Mouse (Mus musculus): ENCODE results near the gene Map3k5. TPM values are rescaled to one million over a fixed set of nuclear protein-coding genes. Genes with fewer than 3 reads are reported as not detected.

Gene Map3k5
- polyA plus RNA-seq, 1 experiment from 2014 or later: 0.99 TPM

DNA sequence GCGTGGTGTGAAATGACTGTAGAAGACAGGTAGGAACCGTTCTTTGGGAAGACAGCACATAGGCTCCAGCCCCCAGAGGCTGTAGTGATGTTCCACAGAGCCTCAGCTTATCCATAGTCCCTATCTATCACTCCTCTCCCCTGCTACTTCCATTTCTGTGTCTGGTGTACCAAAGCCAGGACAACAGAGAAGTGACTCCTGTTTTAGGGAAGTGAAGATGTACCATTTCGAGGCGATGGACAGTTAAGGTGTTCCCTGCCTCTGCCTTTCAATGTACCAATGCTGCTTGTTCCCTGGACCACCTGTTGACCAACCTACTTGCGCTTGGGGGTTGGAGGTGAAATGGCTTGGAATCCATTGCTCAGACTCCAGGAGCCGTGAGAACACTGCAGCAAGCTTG, 75.0 kb downstream of the Map3k5 start:
- Histone ChIP-seq H3K4me3 (ENCODE audit: low read depth, low read length) (no peak overlapping the region), H3K36me3 (ENCODE audit: control insufficient read depth, insufficient read depth, low read length) (no peaks in the 10 kb centered on the region), H3K4me1 (ENCODE audit: control insufficient read depth, insufficient read depth, low read length) (no peaks in the 10 kb centered on the region), H3K4me2 (ENCODE audit: low read depth, severe bottlenecking) (no peak overlapping the region), H3K9ac (ENCODE audit: low read length) (no peak overlapping the region), H3K9me3 (ENCODE audit: control insufficient read depth, low read length) (no peaks in the 10 kb centered on the region), H3K27ac (replicated peaks; ENCODE audit: low read depth, low read length) (no peak overlapping the region), H3K27me3 (ENCODE audit: control insufficient read depth, insufficient read depth, low read length) (no peaks in the 10 kb centered on the region)
- no peak for DNase-seq (ENCODE audit: low spot score)
- 90% methylated on average over 6 of the region's 6 CpGs for WGBS
- no peak for ATAC-seq (ENCODE audit: insufficient number of reproducible peaks, low FRiP score, low TSS enrichment, low read depth)

DNA sequence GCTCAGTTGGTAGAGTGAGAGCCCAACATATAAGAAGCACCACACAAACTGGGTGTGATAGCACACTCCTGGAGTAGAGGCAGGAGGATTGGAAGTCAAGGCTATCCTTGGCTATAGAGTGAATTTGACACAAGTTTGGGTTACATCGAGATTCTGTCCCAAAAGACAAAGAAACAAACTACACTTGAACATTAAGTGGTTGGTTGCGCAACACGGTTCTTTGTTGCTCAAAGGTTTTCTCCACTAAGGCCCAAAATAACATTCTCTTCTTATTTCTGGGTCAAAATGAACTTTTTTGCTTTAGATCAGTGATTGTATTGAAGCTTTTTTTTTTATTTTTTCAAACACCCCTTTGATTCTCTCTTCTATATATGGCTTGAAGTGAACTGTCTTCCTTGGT, 75.7 kb downstream of the Map3k5 start:
- H3K27ac ChIP-seq (replicated peaks; ENCODE audit: low read depth, low read length): no peak overlapping the region
- no peak overlapping the region for H3K9ac ChIP-seq (ENCODE audit: low read length)
- no peak for DNase-seq (ENCODE audit: low spot score)
- no peaks in the 10 kb centered on the region for H3K9me3 ChIP-seq (ENCODE audit: control insufficient read depth, low read length)
- WGBS: 94% methylated on average over 3 of the region's 3 CpGs
- no peak for ATAC-seq (ENCODE audit: insufficient number of reproducible peaks, low FRiP score, low TSS enrichment, low read depth)
- no peak overlapping the region for H3K4me3 ChIP-seq (ENCODE audit: low read depth, low read length)
- no peaks in the 10 kb centered on the region for H3K4me1 ChIP-seq (ENCODE audit: control insufficient read depth, insufficient read depth, low read length)
- no peaks in the 10 kb centered on the region for H3K27me3 ChIP-seq (ENCODE audit: control insufficient read depth, insufficient read depth, low read length)
- H3K36me3 ChIP-seq (ENCODE audit: control insufficient read depth, insufficient read depth, low read length): no peaks in the 10 kb centered on the region
- H3K4me2 ChIP-seq (ENCODE audit: low read depth, severe bottlenecking): no peak overlapping the region

DNA sequence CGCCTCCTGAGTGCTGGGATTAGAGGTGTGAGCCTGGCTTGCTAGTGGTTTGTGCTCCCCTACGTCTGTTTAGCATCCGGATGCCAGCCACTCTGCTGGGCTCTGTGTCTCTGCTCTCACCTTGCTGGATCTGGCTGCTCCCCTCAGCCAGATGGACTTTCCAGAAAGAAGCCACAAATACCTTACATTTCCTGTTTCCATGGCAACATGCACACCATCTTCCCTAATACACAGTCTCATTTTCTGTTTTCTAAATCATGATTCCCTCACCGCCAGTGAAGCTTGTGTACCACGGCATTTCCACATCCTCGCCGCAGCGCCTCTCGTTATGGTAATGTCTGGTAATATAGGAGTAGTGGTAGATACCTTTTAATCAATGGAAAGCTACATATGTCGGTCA, 84.1 kb downstream of the Map3k5 start:
- Histone ChIP-seq H3K27me3 (ENCODE audit: control insufficient read depth, insufficient read depth, low read length) (no peaks in the 10 kb centered on the region), H3K9ac (ENCODE audit: low read length) (no peak overlapping the region), H3K27ac (replicated peaks; ENCODE audit: low read depth, low read length) (no peak overlapping the region), H3K4me2 (ENCODE audit: low read depth, severe bottlenecking) (no peak overlapping the region), H3K4me1 (ENCODE audit: control insufficient read depth, insufficient read depth, low read length) (no peaks in the 10 kb centered on the region), H3K9me3 (ENCODE audit: control insufficient read depth, low read length) (peaks cover 2% of the 10 kb centered on the region), H3K36me3 (ENCODE audit: control insufficient read depth, insufficient read depth, low read length) (no peaks in the 10 kb centered on the region), H3K4me3 (ENCODE audit: low read depth, low read length) (no peak overlapping the region)
- DNase-seq (ENCODE audit: low spot score) (no peak), ATAC-seq (ENCODE audit: insufficient number of reproducible peaks, low FRiP score, low TSS enrichment, low read depth) (no peak)
- 93% methylated on average over 10 of the region's 10 CpGs for WGBS

DNA sequence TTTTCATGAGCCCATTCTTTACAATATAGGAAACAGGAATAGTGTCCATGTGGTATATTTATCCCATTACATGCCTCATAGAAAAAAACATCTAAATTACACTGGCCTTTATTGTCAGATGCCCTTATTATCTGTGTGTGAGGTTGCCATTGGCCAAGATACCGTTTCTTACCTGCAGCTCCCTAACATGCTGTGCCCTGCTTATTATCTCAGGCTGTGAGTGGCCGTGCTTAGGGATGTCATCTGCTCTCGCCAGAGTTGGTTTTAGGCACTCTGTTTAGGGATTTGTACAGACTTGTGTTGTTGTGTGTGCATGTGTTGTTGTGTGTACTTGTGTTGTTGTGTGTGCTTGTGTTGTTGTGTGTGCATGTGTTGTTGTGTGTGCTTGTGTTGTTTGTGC, 84.5 kb downstream of the Map3k5 start:
- Histone ChIP-seq H3K27me3 (ENCODE audit: control insufficient read depth, insufficient read depth, low read length) (no peaks in the 10 kb centered on the region), H3K27ac (replicated peaks; ENCODE audit: low read depth, low read length) (no peak overlapping the region), H3K9me3 (ENCODE audit: control insufficient read depth, low read length) (peaks cover 2% of the 10 kb centered on the region), H3K4me3 (ENCODE audit: low read depth, low read length) (no peak overlapping the region), H3K9ac (ENCODE audit: low read length) (no peak overlapping the region), H3K4me2 (ENCODE audit: low read depth, severe bottlenecking) (no peak overlapping the region), H3K4me1 (ENCODE audit: control insufficient read depth, insufficient read depth, low read length) (no peaks in the 10 kb centered on the region), H3K36me3 (ENCODE audit: control insufficient read depth, insufficient read depth, low read length) (no peaks in the 10 kb centered on the region)
- DNase-seq (ENCODE audit: low spot score) (no peak), ATAC-seq (ENCODE audit: insufficient number of reproducible peaks, low FRiP score, low TSS enrichment, low read depth) (no peak)
- 90% methylated on average over 3 of the region's 3 CpGs for WGBS

DNA sequence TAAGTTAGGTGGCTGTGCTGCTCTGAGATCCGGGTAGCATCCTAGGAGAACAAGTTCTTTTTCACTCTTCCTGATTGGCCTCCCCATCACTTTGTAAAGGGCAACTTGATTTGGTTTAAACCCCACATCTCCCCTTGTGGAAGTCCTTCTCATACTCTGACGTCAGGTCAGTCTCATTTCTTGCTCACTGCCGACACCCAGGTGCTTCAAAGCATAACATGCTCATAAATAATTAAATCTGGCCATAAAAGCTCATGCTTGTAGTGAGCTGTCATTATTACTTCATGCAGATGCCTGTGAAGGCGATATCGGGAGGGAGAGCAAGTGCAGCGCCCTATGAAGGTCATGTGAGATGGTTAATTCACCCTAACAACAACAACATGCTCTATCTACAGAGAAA, 87.0 kb downstream of the Map3k5 start:
- Histone ChIP-seq H3K9me3 (ENCODE audit: control insufficient read depth, low read length) (peaks cover 2% of the 10 kb centered on the region), H3K36me3 (ENCODE audit: control insufficient read depth, insufficient read depth, low read length) (no peaks in the 10 kb centered on the region)
- no peak for ATAC-seq (ENCODE audit: insufficient number of reproducible peaks, low FRiP score, low TSS enrichment, low read depth)

DNA sequence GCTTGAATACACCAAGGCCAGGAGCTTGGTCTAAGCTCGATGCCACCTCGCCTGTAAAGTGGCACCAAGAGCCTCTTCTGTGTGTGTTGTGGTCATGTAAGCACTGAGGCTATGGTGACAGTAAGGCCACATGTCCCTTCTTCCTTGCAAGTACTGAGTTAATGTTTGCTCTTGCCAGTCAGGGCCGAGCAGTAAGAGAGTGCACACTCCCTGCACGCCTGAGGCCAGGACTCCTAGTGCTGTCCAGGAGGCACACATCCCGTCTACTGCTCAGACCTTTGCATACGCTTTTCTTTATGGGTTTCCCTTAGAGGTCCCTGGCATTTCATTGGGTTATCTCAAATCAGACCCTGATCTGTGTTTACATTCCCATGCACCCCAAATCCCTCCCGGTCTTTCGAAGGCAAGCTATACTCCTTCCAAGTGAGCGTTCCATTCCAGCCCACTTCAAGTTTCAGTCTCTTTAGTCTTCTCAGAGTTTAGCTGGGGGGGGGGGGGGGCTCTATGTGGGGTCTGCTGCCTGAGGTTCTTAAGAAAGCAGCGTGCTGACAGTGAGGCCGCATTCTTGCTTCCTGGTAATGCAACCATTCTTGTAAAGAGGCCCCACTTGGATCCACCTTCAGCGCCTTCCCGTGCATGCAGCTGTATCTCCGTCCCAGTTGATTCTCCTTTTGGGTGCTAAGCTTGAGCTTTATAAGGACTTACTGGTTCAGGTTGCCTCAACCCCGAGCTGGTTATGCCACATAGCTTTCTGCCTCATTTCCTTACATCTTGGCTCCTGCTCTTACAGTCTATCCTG, 87.6 kb downstream of the Map3k5 start:
- H3K27me3 ChIP-seq (ENCODE audit: control insufficient read depth, insufficient read depth, low read length): no peaks in the 10 kb centered on the region
- no peak overlapping the region for H3K4me3 ChIP-seq (ENCODE audit: low read depth, low read length)
- H3K4me1 ChIP-seq (ENCODE audit: control insufficient read depth, insufficient read depth, low read length): no peaks in the 10 kb centered on the region
- ATAC-seq (ENCODE audit: insufficient number of reproducible peaks, low FRiP score, low TSS enrichment, low read depth) (no peak), DNase-seq (ENCODE audit: low spot score) (no peak)
- no peaks in the 10 kb centered on the region for H3K36me3 ChIP-seq (ENCODE audit: control insufficient read depth, insufficient read depth, low read length)
- H3K9ac ChIP-seq (ENCODE audit: low read length): no peak overlapping the region
- 89% methylated on average over 15 of the region's 15 CpGs for WGBS
- no peak overlapping the region for H3K4me2 ChIP-seq (ENCODE audit: low read depth, severe bottlenecking)
- H3K27ac ChIP-seq (replicated peaks; ENCODE audit: low read depth, low read length): no peak overlapping the region
- peaks cover 2% of the 10 kb centered on the region for H3K9me3 ChIP-seq (ENCODE audit: control insufficient read depth, low read length)

More for the DNA sequence above, 87.0 kb downstream of the Map3k5 start:
- H3K27me3 ChIP-seq (ENCODE audit: control insufficient read depth, insufficient read depth, low read length): no peaks in the 10 kb centered on the region
- H3K27ac ChIP-seq (replicated peaks; ENCODE audit: low read depth, low read length): no peak overlapping the region
- 84% methylated on average over 6 of the region's 6 CpGs for WGBS
- H3K9ac ChIP-seq (ENCODE audit: low read length): no peak overlapping the region
- no peak for DNase-seq (ENCODE audit: low spot score)
- no peaks in the 10 kb centered on the region for H3K4me1 ChIP-seq (ENCODE audit: control insufficient read depth, insufficient read depth, low read length)
- no peak overlapping the region for H3K4me2 ChIP-seq (ENCODE audit: low read depth, severe bottlenecking)
- H3K4me3 ChIP-seq (ENCODE audit: low read depth, low read length): no peak overlapping the region

DNA sequence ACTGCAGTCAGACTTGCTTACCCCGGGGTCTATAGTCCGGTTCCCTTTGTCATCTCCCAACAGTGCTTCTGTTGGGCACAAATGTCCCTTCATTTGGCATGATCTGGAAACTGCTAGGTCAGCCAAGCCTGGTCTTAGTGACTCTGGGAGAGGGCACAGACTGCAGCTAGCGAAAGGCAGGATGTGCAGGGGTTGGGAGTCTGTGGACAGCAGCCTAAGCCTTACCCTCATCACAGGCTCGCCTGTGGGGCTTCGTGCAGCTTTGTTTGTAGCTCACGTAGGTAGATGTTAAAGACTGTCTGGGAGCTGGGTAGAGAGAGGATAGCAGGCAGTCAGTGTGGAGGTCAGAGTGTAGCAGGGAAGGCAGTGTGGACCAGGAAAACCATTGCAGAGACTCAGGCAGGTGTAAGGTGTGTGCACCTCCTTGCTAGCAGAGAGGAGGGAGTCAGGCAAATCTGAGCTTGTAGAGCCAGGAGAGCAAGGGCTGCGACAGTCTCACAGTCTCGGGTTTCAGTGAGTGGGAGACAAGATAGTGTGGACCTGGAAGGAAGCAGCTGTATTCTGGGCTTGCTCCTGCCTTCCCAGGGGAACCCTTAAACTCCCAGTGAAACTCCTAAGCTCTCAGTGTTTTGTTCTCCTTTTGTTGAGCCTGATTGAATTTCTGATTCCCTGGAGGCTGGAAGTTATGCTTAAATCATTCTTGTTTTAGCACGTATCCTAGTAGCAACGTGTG, 88.5 kb downstream of the Map3k5 start:
- 71% methylated on average over 10 of the region's 10 CpGs for WGBS
- H3K27ac ChIP-seq (replicated peaks; ENCODE audit: low read depth, low read length): no peak overlapping the region
- H3K36me3 ChIP-seq (ENCODE audit: control insufficient read depth, insufficient read depth, low read length): no peaks in the 10 kb centered on the region
- no peak for ATAC-seq (ENCODE audit: insufficient number of reproducible peaks, low FRiP score, low TSS enrichment, low read depth)
- no peak overlapping the region for H3K9ac ChIP-seq (ENCODE audit: low read length)
- no peak for DNase-seq (ENCODE audit: low spot score)
- H3K4me3 ChIP-seq (ENCODE audit: low read depth, low read length): no peak overlapping the region
- H3K27me3 ChIP-seq (ENCODE audit: control insufficient read depth, insufficient read depth, low read length): no peaks in the 10 kb centered on the region
- no peaks in the 10 kb centered on the region for H3K4me1 ChIP-seq (ENCODE audit: control insufficient read depth, insufficient read depth, low read length)
- peaks cover 2% of the 10 kb centered on the region for H3K9me3 ChIP-seq (ENCODE audit: control insufficient read depth, low read length)
- no peak overlapping the region for H3K4me2 ChIP-seq (ENCODE audit: low read depth, severe bottlenecking)

DNA sequence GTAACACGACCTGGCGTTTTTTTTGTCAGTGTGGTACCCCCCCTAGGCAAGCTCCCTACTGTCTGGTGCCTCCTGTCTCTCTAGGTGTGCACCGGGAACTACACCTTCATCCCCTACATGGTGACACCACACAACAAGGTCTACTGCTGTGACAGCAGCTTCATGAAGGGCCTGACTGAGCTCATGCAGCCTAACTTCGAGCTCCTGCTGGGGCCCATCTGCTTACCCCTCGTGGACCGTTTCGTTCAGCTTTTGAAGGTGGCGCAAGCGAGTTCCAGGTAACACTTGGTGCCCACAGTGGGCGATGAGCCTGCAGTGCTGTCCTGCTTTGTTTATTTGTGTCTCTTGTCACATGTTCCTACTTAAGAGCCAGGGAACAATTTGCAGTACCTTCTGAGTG, 89.3 kb downstream of the Map3k5 start:
- no peak for DNase-seq (ENCODE audit: low spot score)

More for the DNA sequence above, 89.3 kb downstream of the Map3k5 start:
- H3K4me1 ChIP-seq (ENCODE audit: control insufficient read depth, insufficient read depth, low read length): no peaks in the 10 kb centered on the region
- no peak overlapping the region for H3K4me3 ChIP-seq (ENCODE audit: low read depth, low read length)
- H3K9ac ChIP-seq (ENCODE audit: low read length): no peak overlapping the region
- WGBS: 84% methylated on average over 10 of the region's 10 CpGs
- H3K27me3 ChIP-seq (ENCODE audit: control insufficient read depth, insufficient read depth, low read length): no peaks in the 10 kb centered on the region
- no peak for ATAC-seq (ENCODE audit: insufficient number of reproducible peaks, low FRiP score, low TSS enrichment, low read depth)
- H3K27ac ChIP-seq (replicated peaks; ENCODE audit: low read depth, low read length): no peak overlapping the region
- no peak overlapping the region for H3K4me2 ChIP-seq (ENCODE audit: low read depth, severe bottlenecking)
- no peaks in the 10 kb centered on the region for H3K9me3 ChIP-seq (ENCODE audit: control insufficient read depth, low read length)
- H3K36me3 ChIP-seq (ENCODE audit: control insufficient read depth, insufficient read depth, low read length): no peaks in the 10 kb centered on the region
